Mouse (Mus musculus) myocyte (in vitro differentiated cells): ENCODE data around the gene Arl14.

ENCODE experiments used
- CEBPB ChIP-seq: IDR thresholded peaks from 2 replicates; pipeline ENCODE4 v1.6.1; 2011; ENCODE audit warnings: mild to moderate bottlenecking, moderate library complexity; ENCODE audit not compliant: poor library complexity, insufficient read depth, severe bottlenecking
- E2F4 ChIP-seq: IDR thresholded peaks from one replicate; pipeline ENCODE4 v1.6.1; 2011; ENCODE audit warnings: mild to moderate bottlenecking, control low read depth, moderate library complexity; ENCODE audit not compliant: insufficient read depth
- MAX ChIP-seq: IDR thresholded peaks from one replicate; pipeline ENCODE4 v1.6.1; 2011; ENCODE audit warnings: low read depth, mild to moderate bottlenecking, control low read depth
- MYOD1 ChIP-seq, 3 experiments: IDR thresholded peaks; one replicate each; pipeline ENCODE4 v1.6.1; 2011; ENCODE audit warnings: control low read depth in 2 of 3, low read depth in 2 of 3, mild to moderate bottlenecking in 2 of 3, moderate library complexity in 1 of 3; ENCODE audit not compliant: insufficient read length in 2 of 3, control insufficient read depth in 1 of 3
- POLR2A ChIP-seq: IDR thresholded peaks from one replicate; pipeline ENCODE4 v1.6.1; 2011; ENCODE audit warnings: low read depth, mild to moderate bottlenecking, control low read depth, moderate library complexity; ENCODE audit not compliant: insufficient read length
- POLR2AphosphoS2 ChIP-seq: IDR thresholded peaks from one replicate; pipeline ENCODE4 v1.6.1; 2011; ENCODE audit warnings: low read depth, control low read depth; ENCODE audit not compliant: insufficient read length
- REST ChIP-seq: IDR thresholded peaks from one replicate; pipeline ENCODE4 v1.6.1; 2011; ENCODE audit warnings: mild to moderate bottlenecking, control low read depth, moderate library complexity; ENCODE audit not compliant: insufficient read depth, insufficient read length
- SRF ChIP-seq: IDR thresholded peaks from one replicate; pipeline ENCODE4 v1.6.1; 2011; ENCODE audit warnings: low read depth; ENCODE audit not compliant: control insufficient read depth, insufficient read length
- TCF12 ChIP-seq: IDR thresholded peaks from one replicate; pipeline ENCODE4 v1.6.1; 2011; ENCODE audit warnings: mild to moderate bottlenecking, control low read depth; ENCODE audit not compliant: poor library complexity, insufficient read depth, severe bottlenecking
- USF1 ChIP-seq: IDR thresholded peaks from one replicate; pipeline ENCODE4 v1.6.1; 2011; ENCODE audit warnings: low read depth, mild to moderate bottlenecking, control low read depth, moderate library complexity

DNA sequence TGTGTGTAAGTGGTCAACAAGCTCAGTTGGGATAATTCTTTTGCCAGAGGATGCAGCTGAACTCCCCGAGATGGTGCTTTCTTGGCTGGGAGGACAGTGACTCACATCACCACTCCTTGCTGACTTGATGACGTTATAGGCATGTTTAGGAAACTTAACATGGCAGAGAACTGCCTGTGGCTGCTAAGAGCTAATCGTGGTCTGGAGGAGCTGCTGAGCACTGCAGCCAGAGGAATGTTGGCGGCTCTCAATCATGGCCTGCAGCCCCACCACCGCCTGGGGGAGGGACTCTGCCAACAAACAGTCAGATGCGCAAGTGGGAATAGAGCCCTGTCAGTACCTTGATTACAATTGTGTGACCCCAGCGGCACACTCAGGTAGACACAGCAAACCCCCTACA, 49.6 kb downstream of the Arl14 start:
- TF ChIP-seq USF1 = no peak
- TF ChIP-seq MAX = no peak
- no peak for TF ChIP-seq POLR2A
- no peak for TF ChIP-seq MYOD1 (IDR thresholded peaks at IDR 0.05; ENCODE audit: control insufficient read depth in 1 of 3, insufficient read length in 2 of 3, low read depth in 2 of 3)
- TF ChIP-seq REST = no peak
- no peak for TF ChIP-seq POLR2AphosphoS2
- no peak for TF ChIP-seq E2F4
- TF ChIP-seq TCF12 = no peak
- TF ChIP-seq SRF = no peak
- TF ChIP-seq CEBPB = no peak
